Mouse (Mus musculus) ovary, adult 18-20 months (tissue): ENCODE results near the gene Gclc.
"Not testable (repeated sequence)": the region's sequence is repeated elsewhere in the genome, so short reads cannot be mapped to it uniquely, and the experiment has no call there.

Experiments
- DNase-seq: peaks from one replicate; pipeline ENCODE4 v3.0.0; 2022; ENCODE audit warnings: low spot score, mixed read lengths

Gene Gclc

DNA sequence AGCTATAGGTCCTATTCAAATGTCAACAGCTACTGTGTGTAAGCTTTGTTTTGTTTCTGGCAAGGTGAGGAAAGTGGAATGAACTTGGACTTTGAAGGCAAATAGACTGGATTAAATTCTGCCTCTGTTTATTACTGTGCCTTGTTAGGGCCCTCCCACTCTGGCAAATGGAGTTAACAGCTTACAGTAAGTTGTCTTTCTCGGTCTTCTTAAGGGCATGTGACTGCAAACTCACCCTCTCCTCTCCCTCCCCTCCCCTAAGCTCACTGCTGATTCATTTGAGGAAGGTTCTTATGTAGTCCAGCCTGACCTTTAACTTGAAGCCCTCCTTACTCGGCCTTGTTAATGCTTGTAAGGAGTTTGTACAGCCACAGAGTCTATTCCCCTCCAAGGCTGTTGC lies 8.0 kb upstream of the Gclc start:
- no peak for DNase-seq

DNA sequence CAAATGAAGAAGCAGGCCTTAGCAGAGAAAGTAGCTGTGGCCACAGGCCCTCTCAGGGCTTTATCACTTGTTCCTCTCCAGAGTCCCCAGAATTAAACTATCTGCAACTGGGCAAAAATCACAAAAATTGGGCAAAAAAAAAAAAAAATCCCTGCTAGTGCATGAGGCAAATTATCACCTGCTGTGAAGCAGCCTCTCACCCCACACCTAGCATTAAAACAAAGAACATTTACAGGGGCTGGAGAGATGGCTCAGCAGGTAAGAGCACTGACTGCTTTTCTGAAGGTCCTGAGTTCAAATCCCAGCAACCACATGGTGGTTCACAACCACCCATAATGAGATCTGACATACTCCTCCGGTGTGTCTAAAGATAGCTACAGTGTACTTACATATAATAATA lies 6.0 kb upstream of the Gclc start:
- not testable (repeated sequence) for DNase-seq

DNA sequence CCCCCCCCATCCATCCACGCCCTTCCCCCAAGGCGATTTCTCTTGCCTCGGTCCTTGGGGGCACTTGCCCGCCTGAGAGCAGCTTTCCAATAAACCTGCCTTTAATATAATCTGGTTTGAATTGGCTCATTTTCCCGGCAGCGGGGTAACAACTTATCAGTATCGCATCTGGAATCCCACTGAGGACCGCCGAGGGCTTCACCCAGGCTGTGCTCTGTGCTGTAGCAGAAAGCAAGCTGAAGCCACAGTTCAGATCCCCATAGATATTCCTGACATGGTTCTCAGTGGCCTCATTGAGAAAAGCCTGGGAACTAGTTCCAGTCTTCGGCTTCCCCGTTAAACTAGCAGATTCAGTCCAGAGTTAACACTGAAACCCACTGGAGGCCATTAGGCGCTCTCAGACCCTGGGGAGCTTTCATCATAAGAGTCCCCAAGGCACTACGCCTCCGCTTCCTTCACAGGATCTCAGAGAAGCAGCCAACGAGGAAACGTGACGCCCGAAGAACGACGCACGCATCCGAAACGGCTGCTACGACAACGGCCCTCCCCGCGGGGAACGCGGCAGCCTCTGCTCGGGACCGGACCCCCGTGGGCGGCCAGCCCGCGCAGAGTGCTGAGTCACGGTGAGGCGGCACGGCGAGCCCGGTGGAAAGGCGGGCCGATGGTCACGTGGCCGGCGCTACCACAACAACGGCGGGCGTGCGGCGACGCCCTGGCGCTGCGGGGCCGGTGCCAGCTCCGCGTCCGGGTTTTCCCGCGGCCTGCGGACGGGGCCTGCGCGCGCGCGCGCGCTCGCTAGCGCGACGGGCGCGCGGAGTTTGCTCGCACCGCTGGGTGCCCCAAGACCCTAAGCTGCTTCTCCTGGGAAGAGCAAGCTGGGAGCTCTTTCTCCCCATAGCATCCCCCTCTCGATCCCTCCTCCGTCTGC lies 3.9 kb upstream of the Gclc start:
- peak; percentile 92 for DNase-seq

DNA sequence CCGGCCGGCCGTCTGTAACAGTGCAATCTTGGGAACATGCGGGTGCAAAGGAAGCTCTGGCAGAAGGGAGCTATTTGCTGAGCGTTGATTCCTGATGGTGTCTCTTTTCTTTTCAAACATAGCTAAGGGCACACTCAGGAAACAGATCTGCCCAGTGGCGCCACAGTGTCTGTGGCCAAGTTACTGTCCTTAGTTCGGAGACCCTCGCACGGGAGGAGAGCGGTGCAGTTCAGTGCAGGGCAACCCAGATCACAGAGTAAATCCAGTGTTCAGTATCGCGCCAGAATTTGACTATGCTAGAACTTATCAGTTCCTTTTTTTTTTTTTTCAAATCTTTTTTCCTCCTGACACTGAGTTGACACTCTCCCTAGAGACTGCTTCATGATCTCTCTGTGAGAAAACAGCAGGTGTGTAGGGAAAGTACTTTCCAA lies 3.2 kb upstream of the Gclc start:
- DNase-seq, result no peak

DNA sequence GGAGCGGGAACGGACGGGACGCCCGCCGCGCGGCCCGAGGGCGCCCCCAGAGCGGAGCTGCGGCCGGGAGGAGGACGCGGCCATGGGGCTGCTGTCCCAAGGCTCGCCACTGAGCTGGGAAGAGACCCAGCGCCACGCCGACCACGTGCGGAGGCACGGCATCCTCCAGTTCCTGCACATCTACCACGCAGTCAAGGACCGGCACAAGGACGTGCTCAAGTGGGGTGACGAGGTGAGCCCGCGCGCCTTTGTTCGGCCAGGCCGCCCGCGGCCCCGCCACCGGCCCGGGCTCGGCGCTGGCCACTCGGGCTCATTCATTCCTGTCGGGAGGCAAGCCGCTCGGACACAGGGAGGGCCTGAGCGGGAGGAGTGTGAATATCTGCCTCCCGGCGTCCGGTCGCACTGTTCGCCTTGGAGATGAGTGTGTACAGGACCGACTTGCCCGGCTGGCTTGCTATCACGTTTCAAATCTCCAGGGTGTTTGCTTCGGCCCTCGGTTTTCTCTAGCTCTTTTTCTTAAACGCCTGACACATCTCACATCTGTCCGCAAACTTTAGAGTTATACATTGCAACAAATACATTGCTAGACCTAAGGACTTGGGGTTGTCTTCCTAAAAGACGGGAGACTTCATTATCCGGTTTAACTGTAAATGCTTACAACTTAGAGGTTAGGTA lies 530 bp downstream of the Gclc start:
- DNase-seq, result peak; percentile 54

DNA sequence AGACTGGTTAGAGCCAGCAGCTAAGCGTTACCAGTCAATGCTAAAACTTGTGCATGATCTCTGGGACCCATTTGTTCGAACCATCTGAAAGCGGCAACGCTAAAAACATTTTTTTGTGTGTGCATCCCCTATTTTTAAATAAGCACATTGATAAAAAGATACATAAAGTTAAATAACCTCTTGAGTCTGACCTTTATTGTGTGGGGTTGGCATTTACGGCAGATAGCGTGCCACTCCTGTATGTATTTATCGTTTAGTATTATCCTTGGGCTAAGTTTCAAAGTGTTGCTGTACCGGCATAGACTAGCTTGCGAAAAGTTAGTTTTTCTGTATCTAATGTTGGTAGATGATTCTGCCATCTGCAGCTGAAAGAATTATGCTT lies 1.1 kb downstream of the Gclc start:
- DNase-seq, result no peak

DNA sequence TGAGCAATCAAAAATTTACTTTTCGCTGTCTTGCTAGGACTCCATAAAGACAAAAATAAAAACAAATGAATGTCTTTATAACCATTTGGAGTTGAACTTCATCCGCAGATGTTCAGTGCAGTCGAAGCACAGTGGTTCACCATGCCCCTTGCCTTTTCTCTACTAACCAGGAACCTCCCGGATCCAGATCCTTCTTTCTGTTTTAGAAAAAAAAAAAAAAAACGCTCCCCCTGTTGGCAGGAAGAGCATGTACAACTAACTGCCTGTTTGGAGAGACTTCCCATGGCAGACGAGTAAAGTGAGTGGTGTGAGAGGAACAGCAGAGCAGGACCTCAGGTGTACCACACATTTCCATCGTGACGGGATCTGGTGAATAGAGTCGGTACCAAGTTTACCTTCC lies 1.7 kb downstream of the Gclc start:
- no peak for DNase-seq

DNA sequence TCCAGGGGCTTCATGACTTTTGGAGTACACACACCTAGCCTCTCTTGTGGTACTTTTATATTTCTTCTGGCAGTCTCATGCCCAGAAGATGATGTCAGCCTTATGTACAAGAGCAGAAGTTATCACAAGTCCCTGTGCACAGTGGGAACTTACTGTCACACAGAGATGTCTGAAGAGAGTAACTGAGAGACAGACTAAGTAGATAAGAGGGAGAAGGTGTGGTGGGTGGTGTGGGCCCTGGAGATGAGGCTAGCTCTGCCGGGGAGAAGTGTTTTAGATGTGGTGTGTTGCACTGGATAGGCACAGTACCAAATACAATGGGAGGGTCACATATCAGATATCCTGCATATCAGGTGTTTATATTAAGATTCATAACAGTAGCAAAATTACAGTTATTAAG lies 3.0 kb downstream of the Gclc start:
- no peak for DNase-seq

DNA sequence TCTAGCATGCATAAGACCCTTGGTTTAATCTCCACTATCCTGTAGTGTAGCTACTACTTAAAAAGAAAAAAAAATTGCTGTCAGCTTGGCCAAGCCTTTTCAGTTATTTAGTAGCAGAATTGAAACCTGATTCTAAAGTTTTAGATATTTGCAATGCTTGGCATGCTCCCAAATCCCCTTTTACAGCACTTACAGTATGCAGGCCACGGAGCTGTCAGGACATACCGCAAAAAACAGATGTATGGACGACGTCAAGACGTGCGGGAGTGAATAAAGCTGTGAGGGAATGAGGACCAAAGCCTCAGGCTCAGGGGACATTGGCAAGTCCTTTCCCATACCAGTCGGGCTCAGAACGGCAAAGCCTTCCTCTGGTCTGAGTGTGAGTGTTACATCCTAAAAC lies 4.1 kb downstream of the Gclc start:
- DNase-seq, result no peak

DNA sequence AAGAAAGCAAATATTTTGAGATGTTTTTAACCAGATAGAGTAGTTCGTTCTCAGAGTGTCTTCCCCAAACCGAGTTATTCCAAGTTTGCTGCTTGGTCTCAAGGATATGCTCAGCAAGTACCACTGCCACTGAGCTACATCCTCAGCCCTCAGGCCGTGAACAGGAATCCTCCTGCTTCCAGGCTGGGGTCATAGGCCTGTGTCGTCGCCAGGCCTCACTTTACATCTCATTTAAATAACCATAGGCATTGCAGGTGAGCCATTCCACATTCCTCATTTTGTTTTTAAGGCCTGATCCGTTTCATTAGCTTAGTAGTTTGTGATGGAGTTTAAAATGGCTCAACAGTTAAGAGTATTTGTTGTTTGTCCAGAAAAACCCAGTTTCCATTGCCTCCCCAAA lies 4.8 kb downstream of the Gclc start:
- DNase-seq, result no peak

DNA sequence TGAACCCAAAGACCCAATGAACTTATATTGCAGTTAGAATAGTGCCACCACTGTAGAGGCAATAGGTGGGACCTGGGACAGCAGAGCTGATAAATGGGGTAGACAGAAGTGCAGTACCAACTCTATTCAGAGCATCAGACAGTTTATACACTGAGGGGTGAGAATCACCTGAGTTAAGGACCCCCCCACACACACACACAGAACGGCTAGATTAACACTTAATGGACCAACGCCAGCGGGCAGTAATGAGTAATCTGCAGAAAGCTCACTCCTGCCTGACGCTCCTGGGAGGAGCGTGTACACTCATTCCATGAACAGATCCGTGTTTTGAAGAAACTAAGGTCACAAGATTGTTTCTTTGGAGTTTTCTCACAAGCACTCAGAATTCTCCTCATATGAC lies 5.4 kb downstream of the Gclc start:
- DNase-seq, result no peak

DNA sequence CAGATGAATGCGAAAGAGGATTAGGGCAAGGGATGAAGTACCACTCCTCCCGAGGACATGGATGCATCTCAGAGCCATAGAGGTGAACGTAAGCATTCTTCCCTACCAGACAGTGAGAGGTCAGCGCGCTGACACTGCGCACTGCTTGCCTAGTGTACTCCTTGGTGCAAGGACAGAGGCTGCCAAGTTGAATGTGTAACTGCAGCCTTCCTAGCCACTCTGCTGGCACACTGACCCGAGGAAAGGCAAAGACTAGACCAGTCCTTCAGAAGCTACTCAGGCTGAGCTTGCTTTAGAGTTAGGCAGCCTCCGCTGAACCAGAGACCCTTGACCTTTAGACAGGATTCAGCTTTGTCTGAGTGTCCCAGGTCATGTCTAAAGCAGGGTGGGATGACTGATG lies 11.9 kb downstream of the Gclc start:
- DNase-seq, result no peak

DNA sequence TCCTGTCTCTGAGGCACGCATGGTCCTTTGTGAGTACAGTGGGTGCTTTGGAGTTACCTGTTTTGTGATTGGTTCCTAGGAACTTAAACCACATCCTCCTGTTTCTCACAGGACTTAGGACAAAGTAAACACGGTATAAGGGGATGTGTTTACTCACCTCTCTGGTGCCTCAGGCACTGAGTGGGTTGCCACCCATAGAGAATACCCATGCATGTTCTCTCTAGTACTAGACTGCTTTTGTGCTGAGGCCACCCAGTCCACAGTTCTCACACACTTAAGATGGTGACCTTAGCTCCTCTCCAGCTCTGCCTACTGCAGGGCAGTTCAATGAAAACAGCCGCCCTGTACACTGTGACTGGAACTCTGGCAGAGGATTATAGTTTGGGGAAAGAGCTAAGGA lies 12.4 kb downstream of the Gclc start:
- DNase-seq, result no peak

DNA sequence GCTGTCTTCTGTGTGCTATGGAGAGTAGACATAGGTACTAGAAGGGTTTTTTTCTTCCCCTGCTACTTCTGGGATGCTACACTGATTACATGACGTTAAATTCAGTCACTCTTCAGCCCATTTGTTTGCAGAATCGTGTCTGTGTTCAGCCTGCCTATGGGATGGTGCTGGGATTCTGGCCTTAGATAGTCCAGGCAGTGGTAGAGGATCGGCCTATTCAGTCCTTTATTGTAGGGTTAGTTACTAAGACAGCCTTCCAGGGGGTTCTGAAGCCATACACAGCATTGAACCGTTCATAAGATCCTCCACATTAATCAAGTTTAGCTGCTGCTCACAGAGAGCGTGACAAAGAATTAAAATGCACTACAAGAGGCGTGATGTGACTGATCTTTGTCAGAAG lies 16.6 kb downstream of the Gclc start:
- no peak for DNase-seq

DNA sequence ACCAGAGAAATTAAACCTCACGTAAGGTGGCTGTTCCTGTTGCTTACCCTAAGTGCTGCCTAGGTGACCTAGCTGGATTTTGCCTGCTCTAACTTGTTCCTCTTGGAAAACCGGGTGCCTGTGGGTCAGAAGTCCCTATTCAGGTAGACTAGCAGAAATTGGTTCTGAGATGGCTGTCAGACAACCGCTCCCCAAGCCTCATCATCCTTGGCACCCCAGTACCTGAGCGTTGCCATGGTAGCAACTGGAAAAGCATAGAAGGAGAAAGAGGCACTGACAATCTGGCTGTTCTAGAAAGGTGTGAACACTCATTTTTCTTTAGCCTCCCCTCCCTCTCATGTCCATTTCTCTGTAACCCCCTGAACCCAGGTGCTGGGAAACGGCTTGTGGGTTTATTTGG lies 17.0 kb downstream of the Gclc start:
- DNase-seq, result no peak

DNA sequence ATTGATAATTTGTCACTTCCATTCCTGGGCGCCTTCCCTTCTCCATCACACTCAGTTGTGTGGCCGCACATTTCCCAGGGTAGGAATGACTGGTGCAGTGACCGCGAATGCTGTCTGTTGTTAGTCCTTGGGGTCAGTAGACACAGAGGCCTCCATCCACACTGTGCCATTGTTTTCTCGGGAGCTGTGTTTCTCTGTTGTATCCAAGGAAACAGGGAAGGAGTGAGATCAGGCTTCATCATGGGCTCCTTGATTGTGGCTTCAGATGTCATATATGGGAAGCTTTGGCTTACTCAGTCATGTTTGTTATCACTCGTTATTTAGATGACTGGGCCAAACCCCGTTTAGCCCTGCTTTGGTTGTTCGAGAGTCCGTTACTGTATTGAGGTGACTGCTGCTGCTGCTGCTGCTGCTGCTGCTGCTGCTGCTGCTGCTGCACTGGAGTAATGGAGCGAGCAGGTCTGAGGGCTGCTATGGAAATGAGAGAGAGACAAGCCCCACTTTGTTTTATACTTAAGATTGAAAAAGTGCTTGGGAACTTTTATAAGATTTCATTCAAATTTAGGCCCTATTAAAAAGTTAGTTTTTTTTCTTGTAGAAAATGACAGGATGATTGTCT lies 17.5 kb downstream of the Gclc start:
- no peak for DNase-seq

DNA sequence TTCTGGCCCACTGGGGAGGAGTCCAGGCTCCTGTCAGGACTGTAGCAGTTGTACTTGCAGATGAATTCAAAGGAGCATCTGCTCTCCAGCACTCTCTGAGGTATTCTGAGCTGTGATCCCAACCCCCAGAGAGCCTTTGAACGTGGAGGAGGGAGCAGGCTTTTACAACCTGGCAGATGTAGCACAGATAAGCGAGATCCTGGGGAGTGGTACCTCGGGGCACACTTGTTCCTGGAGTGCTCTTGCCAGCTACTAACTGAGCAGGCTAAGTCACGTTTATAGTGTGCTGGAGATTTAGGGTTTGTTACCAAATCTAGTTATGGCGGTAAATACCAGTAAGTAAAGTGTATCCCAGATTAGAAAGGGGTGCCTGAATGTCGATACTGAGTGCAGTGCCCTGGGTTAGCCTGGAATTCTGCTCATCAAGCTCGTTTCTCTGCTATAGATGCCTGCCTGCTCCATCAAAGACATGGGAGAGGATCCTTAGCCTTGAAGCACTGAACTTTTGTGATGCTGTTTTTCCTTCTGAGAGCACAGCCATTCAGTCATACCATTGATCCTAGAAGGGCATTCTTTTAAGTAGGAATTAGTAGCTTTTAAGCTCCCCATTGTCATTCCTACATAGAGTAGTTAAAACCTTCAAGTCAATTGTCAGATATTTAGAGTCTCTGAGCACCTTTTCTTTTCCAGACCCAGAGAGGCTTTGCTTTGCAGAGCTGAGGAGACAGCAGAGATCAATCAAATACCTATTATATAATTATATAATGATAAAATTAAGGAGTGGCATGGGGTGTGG lies 22.6 kb downstream of the Gclc start:
- DNase-seq, result no peak

DNA sequence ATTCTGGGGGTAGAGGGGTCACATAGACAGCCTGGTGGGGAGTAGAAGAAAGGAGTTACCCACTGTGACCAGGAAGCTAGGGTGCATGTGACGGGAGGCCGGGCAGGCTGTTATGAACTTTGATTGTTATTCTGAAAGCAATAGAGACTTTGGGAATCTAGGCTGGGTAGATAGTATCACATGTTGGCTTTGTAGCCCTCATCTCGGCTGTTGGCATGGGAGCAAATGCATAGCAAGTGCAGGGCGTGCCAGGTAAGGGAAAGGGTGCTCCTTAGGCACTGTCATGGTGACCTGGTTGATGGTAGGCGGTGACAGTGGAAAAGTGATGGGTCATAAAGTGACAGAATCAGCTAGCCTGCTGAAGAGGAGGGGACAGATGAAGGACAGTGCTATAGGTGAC lies 23.3 kb downstream of the Gclc start:
- DNase-seq, result no peak

DNA sequence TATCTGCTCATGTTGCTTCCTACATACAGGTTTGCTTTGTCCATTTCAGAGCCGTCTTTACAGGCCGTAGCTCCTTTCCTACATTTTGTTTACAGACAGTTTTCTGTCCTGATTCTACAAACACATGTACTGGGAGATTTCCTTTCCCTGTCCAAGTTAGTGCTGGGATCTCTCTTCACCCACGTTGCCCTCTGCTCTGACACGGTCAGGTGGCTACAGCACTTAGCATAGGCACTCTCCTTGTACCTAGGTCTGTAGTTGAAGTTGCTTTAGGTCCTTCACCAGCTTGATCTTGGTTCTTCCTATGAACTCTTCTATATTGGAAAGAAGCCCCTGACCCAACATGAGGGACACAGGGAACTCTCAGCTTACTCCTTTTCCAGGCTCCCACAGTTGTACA lies 25.4 kb downstream of the Gclc start:
- DNase-seq, result no peak

DNA sequence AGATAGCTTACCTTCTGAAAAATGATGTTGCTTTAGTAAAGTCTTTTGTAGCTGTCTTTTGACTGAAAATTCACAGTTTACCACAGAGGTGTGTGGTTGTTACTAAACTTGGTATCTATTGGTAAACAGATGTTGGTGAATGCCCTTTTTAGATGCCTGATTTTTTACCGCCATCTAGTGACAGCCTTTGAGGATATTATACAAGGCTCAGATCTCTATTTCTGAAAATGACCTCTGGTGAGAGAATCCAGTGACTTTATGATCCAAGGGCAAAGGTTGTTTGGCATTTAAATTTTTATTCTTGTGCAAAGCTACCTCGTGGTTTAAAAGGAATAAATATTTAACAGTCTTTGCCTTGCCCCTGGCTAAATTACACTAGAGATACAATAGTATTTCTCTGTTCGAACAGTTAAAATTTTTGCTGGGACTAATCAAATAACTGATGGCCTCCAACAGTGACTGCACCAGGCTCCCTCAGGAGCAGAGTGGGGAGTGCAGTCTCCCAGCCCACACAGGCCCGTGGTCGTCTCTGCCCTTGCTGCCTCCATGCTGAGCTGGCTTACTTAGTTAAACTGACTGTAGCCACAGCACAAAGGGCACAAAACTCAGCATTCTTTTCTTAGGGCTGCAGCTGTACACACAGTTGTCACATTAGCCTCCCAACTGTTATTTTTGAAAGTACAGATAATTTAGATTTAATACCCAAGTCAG lies 27.3 kb downstream of the Gclc start:
- no peak for DNase-seq

DNA sequence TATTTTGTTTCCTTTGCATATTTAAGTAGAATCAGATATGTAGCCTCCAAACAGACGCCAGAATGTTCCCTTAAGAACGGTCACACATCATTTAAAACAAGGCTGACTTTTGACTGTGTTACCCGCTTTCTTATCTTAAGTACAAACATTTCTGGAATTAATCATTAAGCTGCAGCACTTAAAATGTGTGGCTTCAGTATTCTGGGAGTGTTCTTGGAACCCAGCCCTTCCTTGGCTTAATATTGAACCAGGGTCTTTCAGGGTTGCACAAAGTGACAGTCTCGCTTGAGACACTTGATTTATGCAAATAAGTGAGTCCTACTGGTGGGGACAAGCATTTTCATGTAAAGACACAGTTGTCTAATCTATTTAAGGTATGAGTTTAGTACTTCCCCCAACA lies 27.9 kb downstream of the Gclc start:
- DNase-seq, result no peak

DNA sequence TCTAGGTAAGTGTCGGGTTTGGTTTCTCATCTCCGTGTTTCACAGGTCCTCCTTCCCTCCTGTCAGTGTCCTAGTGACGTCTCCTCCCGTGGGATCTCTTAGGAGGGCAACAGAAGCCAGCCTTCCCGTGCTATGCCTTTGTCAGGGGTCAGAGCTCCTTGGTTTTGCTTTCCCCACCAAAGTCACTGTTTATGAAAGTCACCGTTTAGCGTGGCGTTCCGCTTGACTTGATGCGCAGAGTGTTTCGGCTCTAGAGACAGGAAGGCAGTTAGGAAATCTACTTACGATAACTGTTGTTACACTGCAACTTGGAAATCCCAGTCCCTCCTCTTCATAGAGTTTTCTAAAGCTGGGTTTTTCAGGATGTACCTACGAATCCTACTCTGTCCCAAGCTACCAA lies 28.7 kb downstream of the Gclc start:
- no peak for DNase-seq
